Mouse (Mus musculus): ENCODE data around the gene As3mt. TPM values are rescaled to one million over a fixed set of nuclear protein-coding genes. Genes with fewer than 3 reads are reported as not detected.
"Not testable (repeated sequence)": the region's sequence is repeated elsewhere in the genome, so short reads cannot be mapped to it uniquely, and the experiment has no call there.

The As3mt gene
- polyA plus RNA-seq, 1 experiment from 2014 or later: 31.1 TPM

- H3K27me3 ChIP-seq; H3K36me3 ChIP-seq; H3K9me3 ChIP-seq (replicated peaks); ATAC-seq (ENCODE audit: low FRiP score); H3K9ac ChIP-seq; H3K4me3 ChIP-seq; H3K27ac ChIP-seq; H3K4me2 ChIP-seq (replicated peaks); H3K4me1 ChIP-seq: not testable (repeated sequence)
- WGBS: 89% methylated on average over 5 of the region's 5 CpGs
These were observed 25.4 kb downstream of the As3mt start for GRCm38 (mm10) chr19:46732673-46733072.

GRCm38 (mm10) chr19:46733626-46734025, 26.4 kb downstream of the As3mt start:
- ATAC-seq (ENCODE audit: low FRiP score): no peak
- Histone ChIP-seq H3K9me3 (replicated peaks) (no peaks in the 10 kb centered on the region), H3K4me3 (no peak overlapping the region), H3K4me1 (0 out of 2 replicates have a peak, but pooled peaks cover 2% of the 10 kb centered on the region), H3K36me3 (no peaks in the 10 kb centered on the region), H3K4me2 (replicated peaks) (no peak overlapping the region), H3K27ac (no peak overlapping the region), H3K9ac (no peak overlapping the region), H3K27me3 (no peaks in the 10 kb centered on the region)
- WGBS: 86% methylated on average over 7 of the region's 7 CpGs

- Histone ChIP-seq H3K27ac (no peak overlapping the region), H3K36me3 (no peaks in the 10 kb centered on the region), H3K9me3 (replicated peaks) (no peaks in the 10 kb centered on the region), H3K4me2 (replicated peaks) (no peak overlapping the region), H3K9ac (no peak overlapping the region), H3K4me3 (no peak overlapping the region), H3K4me1 (no peaks in the 10 kb centered on the region), H3K27me3 (no peaks in the 10 kb centered on the region)
- 59% methylated on average over 5 of the region's 5 CpGs for WGBS
- ATAC-seq (ENCODE audit: low FRiP score): no peak
These were observed 28.0 kb downstream of the As3mt start for GRCm38 (mm10) chr19:46735241-46735640.

GRCm38 (mm10) chr19:46737106-46737505, 29.8 kb downstream of the As3mt start:
- Histone ChIP-seq H3K4me1 (no peaks in the 10 kb centered on the region), H3K4me2 (replicated peaks) (no peak overlapping the region), H3K36me3 (no peaks in the 10 kb centered on the region), H3K9me3 (replicated peaks) (no peaks in the 10 kb centered on the region), H3K9ac (no peak overlapping the region), H3K27me3 (no peaks in the 10 kb centered on the region), H3K4me3 (no peak overlapping the region), H3K27ac (no peak overlapping the region)
- ATAC-seq (ENCODE audit: low FRiP score): no peak
- WGBS: 81% methylated on average over 7 of the region's 7 CpGs

GRCm38 (mm10) chr19:46740341-46741008, 33.2 kb downstream of the As3mt start:
- 57% methylated on average over 7 of the region's 7 CpGs for WGBS
- Histone ChIP-seq H3K4me1 (no peaks in the 10 kb centered on the region), H3K4me2 (replicated peaks) (no peak overlapping the region), H3K4me3 (no peak overlapping the region), H3K27me3 (no peaks in the 10 kb centered on the region), H3K9ac (no peak overlapping the region), H3K27ac (no peak overlapping the region), H3K9me3 (replicated peaks) (no peaks in the 10 kb centered on the region), H3K36me3 (no peaks in the 10 kb centered on the region)
- ATAC-seq (ENCODE audit: low FRiP score): no peak; the same call in 1 of the 2 replicates

GRCm38 (mm10) chr19:46741574-46741973, 34.3 kb downstream of the As3mt start:
- Histone ChIP-seq H3K4me1 (no peaks in the 10 kb centered on the region), H3K9me3 (replicated peaks) (no peaks in the 10 kb centered on the region), H3K27ac (no peak overlapping the region), H3K4me3 (no peak overlapping the region), H3K4me2 (replicated peaks) (no peak overlapping the region), H3K36me3 (no peaks in the 10 kb centered on the region), H3K27me3 (no peaks in the 10 kb centered on the region), H3K9ac (no peak overlapping the region)
- 45% methylated on average over 6 of the region's 6 CpGs for WGBS
- ATAC-seq (ENCODE audit: low FRiP score): no peak

GRCm38 (mm10) chr19:46744681-46745080, 37.4 kb downstream of the As3mt start:
- WGBS: 69% methylated on average over 9 of the region's 9 CpGs
- ATAC-seq (ENCODE audit: low FRiP score): no peak
- H3K4me3 ChIP-seq: no peak overlapping the region

GRCm38 (mm10) chr19:46747799-46748198, 40.5 kb downstream of the As3mt start:
- Histone ChIP-seq H3K4me2 (replicated peaks) (no peak overlapping the region), H3K4me1 (no peaks in the 10 kb centered on the region), H3K27me3 (no peaks in the 10 kb centered on the region), H3K27ac (no peak overlapping the region), H3K9me3 (replicated peaks) (no peaks in the 10 kb centered on the region), H3K36me3 (no peaks in the 10 kb centered on the region), H3K4me3 (no peak overlapping the region), H3K9ac (no peak overlapping the region)
- no peak for ATAC-seq (ENCODE audit: low FRiP score)
- 92% methylated on average over 3 of the region's 3 CpGs for WGBS

More at GRCm38 (mm10) chr19:46744681-46745080, 37.4 kb downstream of the As3mt start:
- Histone ChIP-seq H3K27ac (no peak overlapping the region), H3K4me2 (replicated peaks) (no peak overlapping the region), H3K4me1 (no peaks in the 10 kb centered on the region), H3K9ac (no peak overlapping the region), H3K27me3 (no peaks in the 10 kb centered on the region), H3K36me3 (no peaks in the 10 kb centered on the region), H3K9me3 (replicated peaks) (no peaks in the 10 kb centered on the region)

- no peak for ATAC-seq (ENCODE audit: low FRiP score)
- Histone ChIP-seq H3K9me3 (replicated peaks) (no peaks in the 10 kb centered on the region), H3K27me3 (no peaks in the 10 kb centered on the region; the same call in 1 of the 2 replicates), H3K27ac (no peak overlapping the region), H3K4me1 (no peaks in the 10 kb centered on the region), H3K4me2 (replicated peaks) (no peak overlapping the region), H3K4me3 (no peak overlapping the region), H3K36me3 (no peaks in the 10 kb centered on the region), H3K9ac (no peak overlapping the region)
- WGBS: 86% methylated on average over 5 of the region's 5 CpGs
These were observed 45.0 kb downstream of the As3mt start for GRCm38 (mm10) chr19:46752235-46752634.

GRCm38 (mm10) chr19:46755066-46755465, 47.8 kb downstream of the As3mt start:
- no peak for ATAC-seq (ENCODE audit: low FRiP score)
- H3K27ac ChIP-seq: no peak overlapping the region
- no peak overlapping the region for H3K4me2 ChIP-seq (replicated peaks)
- 48% methylated on average over 9 of the region's 9 CpGs for WGBS
- peaks cover 2% of the 10 kb centered on the region; the same call in 1 of the 2 replicates for H3K27me3 ChIP-seq
- H3K9ac ChIP-seq: no peak overlapping the region
- H3K4me3 ChIP-seq: no peak overlapping the region
- no peaks in the 10 kb centered on the region for H3K36me3 ChIP-seq
- H3K9me3 ChIP-seq (replicated peaks): no peaks in the 10 kb centered on the region
- no peaks in the 10 kb centered on the region for H3K4me1 ChIP-seq

- Histone ChIP-seq H3K27ac (no peak overlapping the region), H3K9ac (no peak overlapping the region), H3K36me3 (no peaks in the 10 kb centered on the region), H3K4me1 (no peaks in the 10 kb centered on the region), H3K4me3 (no peak overlapping the region), H3K9me3 (replicated peaks) (no peaks in the 10 kb centered on the region), H3K4me2 (replicated peaks) (no peak overlapping the region), H3K27me3 (peaks cover 2% of the 10 kb centered on the region; the same call in 1 of the 2 replicates)
- ATAC-seq (ENCODE audit: low FRiP score): no peak
- WGBS: 94% methylated on average over 4 of the region's 4 CpGs
These were observed 49.0 kb downstream of the As3mt start for GRCm38 (mm10) chr19:46756221-46756620.

- H3K4me1 ChIP-seq: peaks cover 16% of the 10 kb centered on the region
- ATAC-seq (ENCODE audit: low FRiP score): no peak
- H3K27me3 ChIP-seq: peaks cover 14% of the 10 kb centered on the region
- no peak overlapping the region for H3K9ac ChIP-seq
- H3K9me3 ChIP-seq (replicated peaks): no peaks in the 10 kb centered on the region
- no peak overlapping the region for H3K27ac ChIP-seq
- no peak overlapping the region for H3K4me2 ChIP-seq (replicated peaks)
- H3K36me3 ChIP-seq: no peaks in the 10 kb centered on the region
- H3K4me3 ChIP-seq: no peak overlapping the region
- WGBS: 70% methylated on average over 8 of the region's 8 CpGs
These were observed 51.8 kb downstream of the As3mt start for GRCm38 (mm10) chr19:46759096-46759495.

GRCm38 (mm10) chr19:46759909-46760308, 52.7 kb downstream of the As3mt start:
- H3K9ac ChIP-seq; H3K36me3 ChIP-seq; H3K27ac ChIP-seq; H3K9me3 ChIP-seq (replicated peaks); H3K4me2 ChIP-seq (replicated peaks); H3K4me3 ChIP-seq; ATAC-seq (ENCODE audit: low FRiP score): not testable (repeated sequence)
- H3K4me1 ChIP-seq: peaks cover 25% of the 10 kb centered on the region
- H3K27me3 ChIP-seq: peaks cover 22% of the 10 kb centered on the region
- WGBS: 86% methylated on average over 10 of the region's 10 CpGs
